Mouse (Mus musculus) ovary, postnatal 14 days (tissue): ENCODE measurements at regions not wholly inside any gene's neighbourhood (a gene's known extent, or its start where the extent isn't known, plus 50 kb on each side); places are given as distances from the start of the nearest gene placed in this dataset.

Experiments
- DNase-seq: peaks from one replicate; pipeline ENCODE4 v3.0.0; 2022; ENCODE audit warnings: low spot score

- DNase-seq = no peak
These were observed 116.6 kb upstream of the Gdnf start for GRCm38 (mm10) chr15:7694037-7694436.

GRCm38 (mm10) chr15:7697724-7698123, 112.9 kb upstream of the Gdnf start:
- no peak for DNase-seq

- DNase-seq = no peak
These were observed 101.8 kb upstream of the Gdnf start for GRCm38 (mm10) chr15:7708836-7709235.

- DNase-seq = no peak
These were observed 96.0 kb upstream of the Gdnf start for GRCm38 (mm10) chr15:7714641-7715040.

- no peak for DNase-seq
These were observed 94.5 kb upstream of the Gdnf start for GRCm38 (mm10) chr15:7716188-7716587.

- no peak for DNase-seq
These were observed 87.4 kb upstream of the Gdnf start for GRCm38 (mm10) chr15:7723202-7723721.

GRCm38 (mm10) chr15:7723770-7724169, 86.9 kb upstream of the Gdnf start:
- DNase-seq = no peak

GRCm38 (mm10) chr15:7725505-7725904, 85.1 kb upstream of the Gdnf start:
- DNase-seq = no peak

- no peak for DNase-seq
These were observed 63.1 kb upstream of the Gdnf start for GRCm38 (mm10) chr15:7747586-7747985.

GRCm38 (mm10) chr15:7750441-7750840, 60.2 kb upstream of the Gdnf start:
- DNase-seq = no peak
